In genomic region chr3:136189661-136190228, GRCm38 (mm10) we compare ENCODE assay signal across 20 mouse cellular contexts.
A peak's percentile ranks its signal among the peaks of the same experiment; 100 is the strongest.
DNase-seq lines count a peak whose midpoint lies in the region; ATAC-seq lines count a peak whose summit lies in the region.
"Had no signal": no experiment of that assay in that cellular context is flagged by ENCODE, and none has a peak within 500 bp of the region (broad histone marks: within the 10 kb centered on the region; RNA-seq: fewer than 3 reads in every experiment).

No protein-coding gene starts in this region.

- no peaks in the 10 kb centered on the region for H3K27me3 ChIP-seq in hindbrain, embryonic 12.5 days
- no peaks in the 10 kb centered on the region for H3K27me3 ChIP-seq in hindbrain, embryonic 10.5 days (ENCODE audit: insufficient read depth, poor library complexity, severe bottlenecking)
- H3K27me3 ChIP-seq in neural tube, embryonic 12.5 days (replicated peaks), result no peaks in the 10 kb centered on the region
- H3K27me3 ChIP-seq in hindbrain, embryonic 16.5 days (replicated peaks; ENCODE audit: control insufficient read depth, insufficient read depth, low read length), result no peaks in the 10 kb centered on the region
- H3K27me3 ChIP-seq in neural tube, embryonic 13.5 days, result no peaks in the 10 kb centered on the region
- H3K27me3 ChIP-seq: embryonic facial prominence, embryonic 15.5 days; heart, embryonic 12.5 days had no signal

- WGBS in hindbrain, embryonic 12.5 days, result 71% methylated on average over 1 of the region's 1 CpGs
- WGBS in hindbrain, embryonic 10.5 days, result 82% methylated on average over 1 of the region's 1 CpGs
- WGBS in neural tube, embryonic 12.5 days, result 77% methylated on average over 1 of the region's 1 CpGs
- WGBS in hindbrain, embryonic 16.5 days, result 75% methylated on average over 1 of the region's 1 CpGs
- WGBS in neural tube, embryonic 13.5 days, result 74% methylated on average over 1 of the region's 1 CpGs

- no peaks in the 10 kb centered on the region for H3K4me1 ChIP-seq in hindbrain, embryonic 12.5 days
- H3K4me1 ChIP-seq in hindbrain, embryonic 10.5 days (replicated peaks), result no peaks in the 10 kb centered on the region
- no peaks in the 10 kb centered on the region for H3K4me1 ChIP-seq in neural tube, embryonic 12.5 days
- H3K4me1 ChIP-seq in hindbrain, embryonic 16.5 days (ENCODE audit: control insufficient read depth, insufficient read depth, low read depth, low read length), result no peaks in the 10 kb centered on the region
- H3K4me1 ChIP-seq in neural tube, embryonic 13.5 days (replicated peaks), result no peaks in the 10 kb centered on the region
- H3K4me1 ChIP-seq: forebrain, embryonic 10.5 days; heart, embryonic 12.5 days had no signal

- no peak overlapping the region for H3K27ac ChIP-seq in hindbrain, embryonic 12.5 days
- H3K27ac ChIP-seq in hindbrain, embryonic 10.5 days, result no peak overlapping the region
- H3K27ac ChIP-seq in neural tube, embryonic 12.5 days, result no peak overlapping the region
- no peak overlapping the region for H3K27ac ChIP-seq in hindbrain, embryonic 16.5 days (ENCODE audit: low read depth, low read length)
- no peak overlapping the region for H3K27ac ChIP-seq in neural tube, embryonic 13.5 days (replicated peaks)
- H3K27ac ChIP-seq: embryonic facial prominence, embryonic 15.5 days; forebrain, embryonic 10.5 days; gastrocnemius, adult 2 months had no signal

- no peaks in the 10 kb centered on the region for H3K36me3 ChIP-seq in hindbrain, embryonic 12.5 days
- H3K36me3 ChIP-seq in hindbrain, embryonic 10.5 days, result no peaks in the 10 kb centered on the region
- no peaks in the 10 kb centered on the region for H3K36me3 ChIP-seq in neural tube, embryonic 12.5 days
- H3K36me3 ChIP-seq in hindbrain, embryonic 16.5 days (ENCODE audit: control insufficient read depth, insufficient read depth, low read length), result no peaks in the 10 kb centered on the region
- no peaks in the 10 kb centered on the region for H3K36me3 ChIP-seq in neural tube, embryonic 13.5 days
- H3K36me3 ChIP-seq: embryonic facial prominence, embryonic 15.5 days; forebrain, embryonic 10.5 days; heart, embryonic 12.5 days had no signal

- ATAC-seq in hindbrain, embryonic 12.5 days (ENCODE audit: low FRiP score), result peak; percentile 86
- ATAC-seq in neural tube, embryonic 12.5 days (ENCODE audit: low FRiP score, low read depth), result peak; percentile 82
- ATAC-seq in hindbrain, embryonic 16.5 days, result peak; percentile 42; the same call in 1 of the 2 replicates
- peak; percentile 47; the same call in 1 of the 2 replicates for ATAC-seq in neural tube, embryonic 13.5 days (ENCODE audit: low read depth)

- no peak overlapping the region for H3K4me3 ChIP-seq in hindbrain, embryonic 12.5 days
- no peak overlapping the region for H3K4me3 ChIP-seq in hindbrain, embryonic 10.5 days
- no peak overlapping the region for H3K4me3 ChIP-seq in neural tube, embryonic 12.5 days
- H3K4me3 ChIP-seq in hindbrain, embryonic 16.5 days (ENCODE audit: low read length), result no peak overlapping the region
- H3K4me3 ChIP-seq in neural tube, embryonic 13.5 days, result no peak overlapping the region
- H3K4me3 ChIP-seq: embryonic facial prominence, embryonic 15.5 days; erythroblast, embryonic 14.5 days; forebrain, embryonic 10.5 days; gastrocnemius, adult 2 months; heart, embryonic 12.5 days had no signal

- DNase-seq in hindbrain, embryonic 10.5 days (ENCODE audit: low spot score), result no peak
- no peak for DNase-seq in neural tube, embryonic 10.5 days (ENCODE audit: extremely low spot score, low spot score)
- no peak for DNase-seq in kidney, adult 8-10 months
- DNase-seq in heart, postnatal 4 days, result no peak
- DNase-seq: adrenal gland, adult 2 months; adrenal gland, postnatal 36 days; cerebellum, adult 11 months; cerebellum, adult 8-10 months; cerebellum, postnatal 14 days; embryo, embryonic 11 days; gastrocnemius, adult 2 months; gastrocnemius, postnatal 25 days had no signal

- no peak overlapping the region for H3K4me2 ChIP-seq in hindbrain, embryonic 12.5 days (replicated peaks)
- H3K4me2 ChIP-seq in neural tube, embryonic 12.5 days (replicated peaks), result no peak overlapping the region
- no peak overlapping the region for H3K4me2 ChIP-seq in hindbrain, embryonic 16.5 days (ENCODE audit: low read length)
- H3K4me2 ChIP-seq in neural tube, embryonic 13.5 days, result no peak overlapping the region
- H3K4me2 ChIP-seq: embryonic facial prominence, embryonic 15.5 days; heart, embryonic 12.5 days had no signal

- H3K9ac ChIP-seq in hindbrain, embryonic 12.5 days, result no peak overlapping the region
- H3K9ac ChIP-seq in neural tube, embryonic 12.5 days, result no peak overlapping the region
- H3K9ac ChIP-seq in hindbrain, embryonic 16.5 days (ENCODE audit: low read depth, low read length), result no peak overlapping the region
- H3K9ac ChIP-seq in neural tube, embryonic 13.5 days, result no peak overlapping the region
- H3K9ac ChIP-seq: embryonic facial prominence, embryonic 15.5 days; heart, embryonic 12.5 days had no signal

- H3K9me3 ChIP-seq in hindbrain, embryonic 12.5 days (replicated peaks), result no peaks in the 10 kb centered on the region
- no peaks in the 10 kb centered on the region for H3K9me3 ChIP-seq in hindbrain, embryonic 10.5 days
- no peaks in the 10 kb centered on the region for H3K9me3 ChIP-seq in neural tube, embryonic 12.5 days
- no peaks in the 10 kb centered on the region for H3K9me3 ChIP-seq in hindbrain, embryonic 16.5 days (ENCODE audit: control insufficient read depth, low read length)
- no peaks in the 10 kb centered on the region for H3K9me3 ChIP-seq in neural tube, embryonic 13.5 days
- H3K9me3 ChIP-seq: embryonic facial prominence, embryonic 15.5 days; forebrain, embryonic 10.5 days; heart, embryonic 12.5 days had no signal
